Mouse (Mus musculus) CH12.LX (cell line): ENCODE measurements around the gene Rps23. TPM values are rescaled to one million over a fixed set of nuclear protein-coding genes. Genes with fewer than 3 reads are reported as not detected.
A peak's percentile ranks its signal among the peaks of the same experiment; 100 is the strongest.

Experiments used
- DNase-seq: peaks from one replicate; pipeline ENCODE4 v3.0.0-alpha.2; 2013; ENCODE audit errors: extremely low read depth
- H3K27ac ChIP-seq: 2 replicates; pipeline ENCODE4 v1.5.1; 2012; ENCODE audit warnings: low read depth, mild to moderate bottlenecking, control low read depth, moderate library complexity; ENCODE audit not compliant: insufficient read depth
- H3K27me3 ChIP-seq: replicated peaks from 2 replicates; pipeline ENCODE3; 2012; ENCODE audit warnings: inconsistent platforms
- H3K36me3 ChIP-seq, 2 experiments: replicated peaks in 1 of 2; 2 replicates each; pipeline versions ENCODE3 to v1.6.1; 2012; ENCODE audit warnings: inconsistent platforms in 1 of 2, low read length in 1 of 2, mild to moderate bottlenecking in 1 of 2, mixed read lengths in 1 of 2, moderate library complexity in 1 of 2; ENCODE audit not compliant: control insufficient read depth in 1 of 2, insufficient read depth in 1 of 2
- H3K4me1 ChIP-seq, 2 experiments: 2 replicates each; pipeline ENCODE4 v1.6.1; 2012; ENCODE audit warnings: inconsistent platforms in 1 of 2, moderate library complexity in 1 of 2; ENCODE audit not compliant: insufficient read depth in 2 of 2, control insufficient read depth in 1 of 2
- H3K4me2 ChIP-seq: 2 replicates; pipeline ENCODE4 v1.6.1; 2012; ENCODE audit warnings: low read depth, mild to moderate bottlenecking, control low read depth; ENCODE audit not compliant: poor library complexity, insufficient read depth, severe bottlenecking
- H3K4me3 ChIP-seq, 3 experiments: fragments of 150-350 bp in 1 of 3; sonication (generic) in 1 of 3; replicated peaks in 1 of 3; 2 replicates each; pipeline versions ENCODE3 to v1.5.1; 2011 to 2012; ENCODE audit warnings: low read depth in 2 of 3, low read length in 2 of 3, mild to moderate bottlenecking in 2 of 3, moderate library complexity in 2 of 3, control low read depth in 1 of 3, improper control_type of control experiment in 1 of 3, inconsistent platforms in 1 of 3, mixed read lengths in 1 of 3; ENCODE audit not compliant: poor library complexity in 1 of 3
- H3K79me2 ChIP-seq: replicated peaks from 2 replicates; pipeline ENCODE4 v1.6.1; 2012; ENCODE audit warnings: mild to moderate bottlenecking, moderate library complexity; ENCODE audit not compliant: control insufficient read depth, poor library complexity, insufficient read depth, severe bottlenecking; ENCODE audit errors: extremely low read depth
- H3K9ac ChIP-seq: 2 replicates; pipeline ENCODE4 v1.6.1; 2012; ENCODE audit warnings: low read depth, mild to moderate bottlenecking, control low read depth, moderate library complexity; ENCODE audit not compliant: insufficient read depth
- H3K9me3 ChIP-seq: replicated peaks from 2 replicates; pipeline ENCODE3; 2012; ENCODE audit warnings: low read length, inconsistent platforms, mixed read lengths
- BHLHE40 ChIP-seq: IDR thresholded peaks from 2 replicates; pipeline ENCODE4 v1.6.1; 2011; ENCODE audit warnings: mild to moderate bottlenecking, low read depth, low read length, improper control_type of control experiment
- CHD1 ChIP-seq: IDR thresholded peaks from 2 replicates; pipeline ENCODE4 v1.6.1; 2012; ENCODE audit warnings: low read depth, low read length, improper control_type of control experiment, inconsistent platforms
- CHD2 ChIP-seq: IDR thresholded peaks from 2 replicates; pipeline ENCODE4 v1.6.1; 2011; ENCODE audit warnings: low read length, improper control_type of control experiment
- CTCF ChIP-seq, 2 experiments: IDR thresholded peaks in 1 of 2; conservative IDR thresholded peaks in 1 of 2; 2 replicates each; pipeline ENCODE4 v1.5.1; 2011 to 2012; ENCODE audit warnings: low read depth in 2 of 2, low read length in 2 of 2, improper control_type of control experiment in 1 of 2, inconsistent platforms in 1 of 2, mild to moderate bottlenecking in 1 of 2, moderate library complexity in 1 of 2
- ELF1 ChIP-seq: IDR thresholded peaks from 2 replicates; pipeline ENCODE4 v1.6.1; 2014; ENCODE audit warnings: low read depth, mild to moderate bottlenecking, inconsistent platforms, low read length, improper control_type of control experiment
- GABPA ChIP-seq: IDR thresholded peaks from 2 replicates; pipeline ENCODE4 v1.6.1; 2012; ENCODE audit warnings: low read depth, low read length, improper control_type of control experiment, inconsistent platforms; ENCODE audit not compliant: insufficient replicate concordance
- IRF4 ChIP-seq: IDR thresholded peaks from 2 replicates; pipeline ENCODE4 v1.6.1; 2014; ENCODE audit warnings: low read depth, mild to moderate bottlenecking, inconsistent platforms, low read length, improper control_type of control experiment
- JUND ChIP-seq: conservative IDR thresholded peaks from 2 replicates; pipeline ENCODE4 v1.6.1; 2011; ENCODE audit warnings: low read depth, low read length, improper control_type of control experiment
- KAT2A ChIP-seq: IDR thresholded peaks from 2 replicates; pipeline ENCODE4 v1.6.1; 2012; ENCODE audit warnings: low read length, improper control_type of control experiment, inconsistent platforms; ENCODE audit not compliant: insufficient replicate concordance
- MAFK ChIP-seq: IDR thresholded peaks from 2 replicates; pipeline ENCODE4 v1.6.1; 2011; ENCODE audit warnings: low read length, improper control_type of control experiment; ENCODE audit not compliant: insufficient replicate concordance
- MAX ChIP-seq: IDR thresholded peaks from 2 replicates; pipeline ENCODE4 v1.6.1; 2011; ENCODE audit warnings: low read length, improper control_type of control experiment
- MEF2A ChIP-seq: IDR thresholded peaks from 2 replicates; pipeline ENCODE4 v1.6.1; 2014; ENCODE audit warnings: low read depth, mild to moderate bottlenecking, inconsistent platforms, low read length, improper control_type of control experiment, borderline replicate concordance
- MYC ChIP-seq: IDR thresholded peaks from 2 replicates; pipeline ENCODE4 v1.6.1; 2011; ENCODE audit warnings: low read depth, mild to moderate bottlenecking, improper control_type of control experiment, low read length
- NELFE ChIP-seq: IDR thresholded peaks from 2 replicates; pipeline ENCODE4 v1.6.1; 2011; ENCODE audit warnings: low read depth, low read length, improper control_type of control experiment
- PAX5 ChIP-seq: IDR thresholded peaks from 2 replicates; pipeline ENCODE4 v1.6.1; 2012; ENCODE audit warnings: low read length, inconsistent platforms, mixed read lengths
- TBP ChIP-seq: conservative IDR thresholded peaks from 2 replicates; pipeline ENCODE4 v1.6.1; 2011; ENCODE audit warnings: low read depth, low read length, improper control_type of control experiment
- TCF12 ChIP-seq: IDR thresholded peaks from 2 replicates; pipeline ENCODE4 v1.6.1; 2014; ENCODE audit warnings: low read depth, mild to moderate bottlenecking, inconsistent platforms, low read length, improper control_type of control experiment
- UBTF ChIP-seq: IDR thresholded peaks from 2 replicates; pipeline ENCODE4 v1.6.1; 2012; ENCODE audit warnings: low read depth, mild to moderate bottlenecking, inconsistent platforms, low read length, improper control_type of control experiment, moderate library complexity
- USF1 ChIP-seq: IDR thresholded peaks from 2 replicates; pipeline ENCODE4 v1.6.1; 2014; ENCODE audit warnings: low read depth, mild to moderate bottlenecking, inconsistent platforms, low read length, improper control_type of control experiment
- ZC3H11A ChIP-seq: IDR thresholded peaks from 2 replicates; pipeline ENCODE4 v1.6.1; 2012; ENCODE audit warnings: low read depth, mild to moderate bottlenecking, inconsistent platforms, low read length, improper control_type of control experiment
- ZNF384 ChIP-seq: IDR thresholded peaks from 2 replicates; pipeline ENCODE4 v1.6.1; 2012; ENCODE audit warnings: low read depth, low read length, improper control_type of control experiment, inconsistent platforms
- dilution Hi-C: fragments of 300-500 bp; cut with MboI; formaldehyde crosslinking; loops from 2 replicates; pipeline ENCODE4 v1.14.3; 2020; ENCODE audit warnings: low sequenced_read_pairs; ENCODE audit not compliant: extremely low pct_unique_long_range_greater_than_20kb, extremely low pct_ligation_motif_present
- in situ Hi-C: fragments of 300-500 bp; cut with MboI; formaldehyde crosslinking; loops from 3 replicates; pipeline ENCODE4 v1.14.3; 2019; ENCODE audit warnings: low sequenced_read_pairs, low pct_ligation_motif_present, low pct_unique_long_range_greater_than_20kb, mixed read lengths
- polyA plus RNA-seq: library from polyadenylated mRNA; unstranded; fragments of >175 nt; gene quantifications from 2 replicates; pipeline ENCODE4 v1.2.1, GENCODE M21; 2012; ENCODE audit warnings: low read depth; ENCODE audit not compliant: insufficient read length
- total RNA-seq, 2 experiments: library from RNA; depleted of rRNA; stranded (reverse); fragments of 300-350 nt in 1 of 2; fragments of >200 nt in 1 of 2; gene quantifications; 2 replicates each; pipeline ENCODE4 v1.2.3; 2012 to 2014

The Rps23 gene
- total and polyA plus RNA-seq, 3 experiments = 1,042 to 2,005 (median 1,970) TPM

- TF ChIP-seq NELFE = peak; percentile 95
These were observed at the start of gene Rps23 (continued) for GRCm38 (mm10) chr13:90922751-90923612.

GRCm38 (mm10) chr13:90881727-90882429 is 40.9 kb upstream of the Rps23 start:
- dilution Hi-C loops = no loop called here
- H3K9me3 ChIP-seq = no peaks in the 10 kb centered on the region

GRCm38 (mm10) chr13:90885856-90886532 is 36.8 kb upstream of the Rps23 start:
- Histone ChIP-seq H3K9ac (no peak overlapping the region), H3K4me1 (no peaks in the 10 kb centered on the region), H3K79me2 (no peaks in the 10 kb centered on the region), H3K27ac (no peak overlapping the region), H3K4me2 (peak overlapping the region; percentile 59; the same call in 1 of the 2 replicates), H3K9me3 (no peaks in the 10 kb centered on the region), H3K4me3 (no peak overlapping the region), H3K27me3 (no peaks in the 10 kb centered on the region), H3K36me3 (no peaks in the 10 kb centered on the region)
- dilution Hi-C loops (no loop called here), in situ Hi-C loops (no loop called here)
- TF ChIP-seq BHLHE40 (no peak), ZNF384 (no peak), CTCF (conservative IDR thresholded peaks at IDR 0.05 in 1 of 2, IDR thresholded peaks at IDR 0.05 in 1 of 2; ENCODE audit: low read depth in 2 of 2, low read length in 2 of 2) (no peak), MAFK (no peak), KAT2A (no peak), MYC (no peak), UBTF (no peak), MAX (no peak), TBP (no peak), ZC3H11A (no peak), PAX5 (no peak), MEF2A (no peak), CHD2 (no peak), JUND (no peak), TCF12 (no peak), USF1 (no peak), NELFE (no peak), GABPA (no peak), CHD1 (no peak), ELF1 (no peak)
- DNase-seq = no peak

More at GRCm38 (mm10) chr13:90881727-90882429, 40.9 kb upstream of the Rps23 start:
- Histone ChIP-seq H3K4me3 (no peak overlapping the region), H3K9ac (no peak overlapping the region), H3K27ac (no peak overlapping the region), H3K36me3 (no peaks in the 10 kb centered on the region), H3K27me3 (no peaks in the 10 kb centered on the region), H3K79me2 (no peaks in the 10 kb centered on the region), H3K4me2 (no peak overlapping the region), H3K4me1 (no peaks in the 10 kb centered on the region)
- no peak for DNase-seq
- no peak for TF ChIP-seq ZC3H11A
- no peak for TF ChIP-seq IRF4
- TF ChIP-seq MAX = no peak
- in situ Hi-C loops = no loop called here
